8 mouse cellular contexts compared by ENCODE assay signal in genomic region chr9:121392427-121392826, GRCm38 (mm10).
A peak's percentile ranks its signal among the peaks of the same experiment; 100 is the strongest.
DNase-seq lines count a peak whose midpoint lies in the region; ATAC-seq and TF ChIP-seq lines count a peak whose summit lies in the region.

No protein-coding gene starts in this region.

- no peak overlapping the region for H3K4me2 ChIP-seq in kidney, embryonic 15.5 days
- H3K4me2 ChIP-seq in forebrain, postnatal 0 days (ENCODE audit: low read depth), result no peak overlapping the region
- no peak overlapping the region for H3K4me2 ChIP-seq in liver, postnatal 0 days (ENCODE audit: low read depth, low read length)

- H3K9me3 ChIP-seq in kidney, embryonic 15.5 days (replicated peaks), result no peaks in the 10 kb centered on the region
- no peaks in the 10 kb centered on the region for H3K9me3 ChIP-seq in G1E (replicated peaks)
- H3K9me3 ChIP-seq in forebrain, postnatal 0 days (ENCODE audit: low read length), result no peaks in the 10 kb centered on the region
- no peaks in the 10 kb centered on the region for H3K9me3 ChIP-seq in liver, postnatal 0 days (ENCODE audit: low read length)

- H3K27me3 ChIP-seq in kidney, embryonic 15.5 days, result no peaks in the 10 kb centered on the region
- no peaks in the 10 kb centered on the region for H3K27me3 ChIP-seq in G1E (ENCODE audit: insufficient read depth, low read length)
- no peaks in the 10 kb centered on the region for H3K27me3 ChIP-seq in forebrain, postnatal 0 days (ENCODE audit: insufficient read depth, low read length)
- H3K27me3 ChIP-seq in liver, postnatal 0 days (ENCODE audit: insufficient read depth, low read length), result no peaks in the 10 kb centered on the region
- H3K27me3 ChIP-seq in spleen, adult 2 months (ENCODE audit: control insufficient read depth, insufficient read depth, low read length), result no peaks in the 10 kb centered on the region

- H3K4me1 ChIP-seq in kidney, embryonic 15.5 days, result peaks cover 14% of the 10 kb centered on the region
- H3K4me1 ChIP-seq in G1E (ENCODE audit: insufficient read depth, low read depth, low read length), result peaks cover 12% of the 10 kb centered on the region
- peaks cover 1% of the 10 kb centered on the region for H3K4me1 ChIP-seq in forebrain, postnatal 0 days (ENCODE audit: insufficient read depth)
- no peaks in the 10 kb centered on the region for H3K4me1 ChIP-seq in liver, postnatal 0 days (ENCODE audit: insufficient read depth)
- H3K4me1 ChIP-seq in spleen, adult 2 months (ENCODE audit: control insufficient read depth, insufficient read depth, insufficient read length), result no peaks in the 10 kb centered on the region

- peak; percentile 52 for DNase-seq in kidney, adult 11 months
- peak; percentile 55 for DNase-seq in G1E (ENCODE audit: low spot score)
- DNase-seq in cerebellum, adult 18-20 months, result peak; percentile 86 to 87
- DNase-seq in forebrain, postnatal 0 days, result peak; percentile 91
- peak; percentile 82 for DNase-seq in kidney, postnatal 10 days
- peak; percentile 67 for DNase-seq in liver, postnatal 0 days
- no peak for DNase-seq in spleen, adult 2 months (ENCODE audit: low read depth in 1 of 2, low spot score in 2 of 2)

- H3K27ac ChIP-seq in kidney, embryonic 15.5 days, result no peak overlapping the region
- H3K27ac ChIP-seq in forebrain, postnatal 0 days (ENCODE audit: low read depth, low read length), result no peak overlapping the region
- no peak overlapping the region for H3K27ac ChIP-seq in liver, postnatal 0 days (ENCODE audit: low read depth)
- H3K27ac ChIP-seq in spleen, adult 2 months (ENCODE audit: insufficient read depth, low read length), result no peak overlapping the region

- no peak overlapping the region for H3K9ac ChIP-seq in kidney, embryonic 15.5 days
- no peak overlapping the region for H3K9ac ChIP-seq in forebrain, postnatal 0 days
- no peak overlapping the region for H3K9ac ChIP-seq in liver, postnatal 0 days (replicated peaks)

- TF ChIP-seq POLR2A in spleen, adult 2 months (IDR thresholded peaks at IDR 0.05; ENCODE audit: low read depth, low read length), result no peak

- no peak overlapping the region for H3K4me3 ChIP-seq in kidney, embryonic 15.5 days (replicated peaks)
- H3K4me3 ChIP-seq in G1E (ENCODE audit: low read depth, low read length), result no peak overlapping the region
- H3K4me3 ChIP-seq in forebrain, postnatal 0 days (ENCODE audit: low read depth, low read length), result no peak overlapping the region
- H3K4me3 ChIP-seq in liver, postnatal 0 days (ENCODE audit: low read depth, low read length), result no peak overlapping the region
- no peak overlapping the region for H3K4me3 ChIP-seq in spleen, adult 2 months (ENCODE audit: extremely low read depth, insufficient read depth, insufficient read length)

- 41% methylated on average over 5 of the region's 5 CpGs for WGBS in kidney, embryonic 15.5 days
- 33% methylated on average over 5 of the region's 5 CpGs for WGBS in forebrain, postnatal 0 days
- WGBS in liver, postnatal 0 days (ENCODE audit: insufficient replicate concordance), result 42% methylated on average over 5 of the region's 5 CpGs
- 81% methylated on average over 5 of the region's 5 CpGs for WGBS in spleen, adult 2 months

- no peak for TF ChIP-seq EP300 in liver, postnatal 0 days (IDR thresholded peaks at IDR 0.05; ENCODE audit: low read depth)

- no peak for ATAC-seq in kidney, embryonic 15.5 days (replicated peaks; ENCODE audit: low FRiP score)
- ATAC-seq in G1E (ENCODE audit: extremely low read depth, insufficient number of reproducible peaks, low FRiP score, poor library complexity, severe bottlenecking), result peak; percentile 48; the same call in 1 of the 2 replicates
- ATAC-seq in forebrain, postnatal 0 days, result peak; percentile 79
- peak; percentile 47; the same call in 1 of the 2 replicates for ATAC-seq in liver, postnatal 0 days

- peaks cover 14% of the 10 kb centered on the region; the same call in 1 of the 2 replicates for H3K36me3 ChIP-seq in kidney, embryonic 15.5 days
- H3K36me3 ChIP-seq in G1E (replicated peaks), result peaks cover 68% of the 10 kb centered on the region
- 0 out of 2 replicates have a peak, but pooled peaks cover 2% of the 10 kb centered on the region for H3K36me3 ChIP-seq in forebrain, postnatal 0 days (ENCODE audit: insufficient read depth)
- H3K36me3 ChIP-seq in liver, postnatal 0 days (replicated peaks; ENCODE audit: insufficient read depth, low read length), result peaks cover 15% of the 10 kb centered on the region
- H3K36me3 ChIP-seq in spleen, adult 2 months (ENCODE audit: control insufficient read depth, insufficient read depth, low read length), result peaks cover 11% of the 10 kb centered on the region

- TF ChIP-seq CTCF in G1E (IDR thresholded peaks at IDR 0.05; ENCODE audit: low read depth, low read length), result peak; percentile 48; the same call in 1 of the 2 replicates
- TF ChIP-seq CTCF in forebrain, postnatal 0 days (IDR thresholded peaks at IDR 0.05; ENCODE audit: low read depth), result peak; percentile 85
- peak; percentile 85 for TF ChIP-seq CTCF in liver, postnatal 0 days (IDR thresholded peaks at IDR 0.05; ENCODE audit: low read depth)
- peak; percentile 42; the same call in 1 of the 2 replicates for TF ChIP-seq CTCF in spleen, adult 2 months (IDR thresholded peaks at IDR 0.05; ENCODE audit: extremely low read depth, insufficient read depth, insufficient read length, insufficient replicate concordance)

Comparison
In these comparisons a context has a peak if more than half of its experiments do, and no peak if none do; other contexts are left out.
1. DNase-seq: peak in kidney, adult 11 months (single experiment), G1E (single experiment), cerebellum, adult 18-20 months (2 of 2), forebrain, postnatal 0 days (single experiment), kidney, postnatal 10 days (single experiment) and liver, postnatal 0 days (single experiment); none in spleen, adult 2 months (0 of 2).
2. Peak in every context shown above with its lines, with median percentiles within 50 percentile points of each other: CTCF ChIP-seq.